Mouse (Mus musculus): ENCODE results near the gene Fam160a1.

Fam160a1 gene

GRCm38 (mm10) chr3:85746116-85746515 lies 71.0 kb downstream of the Fam160a1 start:
- no peak for DNase-seq (ENCODE audit: low spot score)

- DNase-seq (ENCODE audit: low spot score): no peak
These were observed 75.3 kb downstream of the Fam160a1 start for GRCm38 (mm10) chr3:85741767-85742166.

GRCm38 (mm10) chr3:85738591-85738990 lies 78.5 kb downstream of the Fam160a1 start:
- no peak for DNase-seq (ENCODE audit: low spot score)

GRCm38 (mm10) chr3:85733939-85734729 lies 83.0 kb downstream of the Fam160a1 start:
- no peak for DNase-seq (ENCODE audit: low spot score)

GRCm38 (mm10) chr3:85727171-85727570 lies 89.9 kb downstream of the Fam160a1 start:
- DNase-seq (ENCODE audit: low spot score): peak; percentile 89

DNA sequence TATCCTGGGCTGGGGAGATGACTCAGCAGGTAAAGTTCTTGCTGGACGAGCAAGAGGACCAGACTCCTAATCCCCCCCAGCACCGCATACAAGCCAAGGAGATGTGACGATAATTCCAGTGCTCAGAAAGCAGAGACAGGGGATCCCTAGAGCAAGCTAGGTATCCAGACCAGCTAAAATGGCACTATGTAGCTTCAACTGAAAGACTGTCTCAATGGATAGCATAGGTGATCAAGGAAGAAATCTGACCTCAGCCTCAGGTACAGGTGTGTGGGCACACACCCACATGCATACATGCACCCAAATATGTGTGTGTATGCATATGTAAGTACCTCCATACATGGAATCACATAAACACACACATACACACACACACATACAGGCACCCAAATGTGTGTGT lies 91.1 kb downstream of the Fam160a1 start:
- no peak for DNase-seq (ENCODE audit: low spot score)

DNA sequence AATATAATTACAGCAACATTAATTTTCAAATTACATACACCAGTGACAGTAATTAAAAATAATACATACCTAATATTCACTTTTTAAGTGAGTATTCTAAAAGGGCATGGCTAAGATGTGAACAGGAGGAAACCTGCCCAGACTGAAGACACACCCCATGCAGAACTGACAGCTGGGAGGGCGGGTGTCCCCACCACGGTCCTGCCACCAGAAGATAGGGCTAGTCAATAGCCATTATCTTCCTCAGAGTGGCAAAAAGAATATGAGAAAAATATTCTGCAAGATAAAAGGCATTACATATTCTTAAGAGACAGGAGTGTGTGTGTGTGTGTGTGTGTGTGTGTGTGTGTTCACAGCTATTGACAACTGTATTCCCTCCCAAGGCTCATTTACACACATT lies 92.0 kb downstream of the Fam160a1 start:
- DNase-seq (ENCODE audit: low spot score): no peak

DNA sequence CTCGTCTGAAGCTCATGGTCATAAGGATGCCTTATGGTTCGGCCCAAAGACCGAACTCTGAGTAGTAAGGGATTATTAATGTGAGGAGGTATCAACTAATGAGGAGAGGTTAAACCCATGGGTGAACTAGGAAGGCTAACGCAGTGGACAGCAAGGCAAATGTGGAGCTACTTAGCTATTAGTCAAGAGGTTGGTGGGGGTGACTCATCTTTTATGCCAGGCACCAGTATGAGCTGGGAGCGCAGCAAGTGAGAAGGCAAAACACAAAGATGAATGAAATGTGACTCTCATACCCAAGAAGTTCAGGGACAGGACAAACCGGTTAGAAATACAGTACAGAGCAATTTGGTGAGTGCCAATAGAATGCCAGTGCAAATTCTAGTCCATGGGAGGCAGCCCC lies 94.5 kb downstream of the Fam160a1 start:
- DNase-seq (ENCODE audit: low spot score): no peak

DNA sequence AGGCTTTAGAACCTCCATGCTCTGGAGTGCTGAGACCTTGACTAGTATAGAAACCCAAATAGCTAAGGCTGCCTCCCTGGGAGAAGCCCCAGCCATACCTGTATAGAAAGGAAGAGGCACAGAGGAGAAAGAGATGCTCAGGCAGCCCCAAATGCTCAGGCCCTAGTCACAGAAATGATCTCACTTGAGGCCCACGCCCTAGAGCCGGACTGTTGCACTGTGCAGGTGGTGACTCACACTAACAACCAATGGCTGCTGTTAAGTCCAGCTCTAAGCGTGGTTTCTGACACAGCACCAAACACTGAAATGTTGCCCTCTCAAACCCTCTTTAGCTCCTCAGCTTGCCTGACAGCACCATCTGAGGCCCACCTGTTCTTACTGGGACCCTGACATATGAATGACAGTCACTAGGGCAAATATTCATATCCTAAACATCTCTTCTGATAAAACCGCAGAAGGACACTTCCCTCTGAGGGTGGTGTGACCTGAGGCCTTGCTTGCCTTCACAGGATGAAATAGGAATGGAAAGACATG lies 101.3 kb downstream of the Fam160a1 start:
- no peak for DNase-seq (ENCODE audit: low spot score)

DNA sequence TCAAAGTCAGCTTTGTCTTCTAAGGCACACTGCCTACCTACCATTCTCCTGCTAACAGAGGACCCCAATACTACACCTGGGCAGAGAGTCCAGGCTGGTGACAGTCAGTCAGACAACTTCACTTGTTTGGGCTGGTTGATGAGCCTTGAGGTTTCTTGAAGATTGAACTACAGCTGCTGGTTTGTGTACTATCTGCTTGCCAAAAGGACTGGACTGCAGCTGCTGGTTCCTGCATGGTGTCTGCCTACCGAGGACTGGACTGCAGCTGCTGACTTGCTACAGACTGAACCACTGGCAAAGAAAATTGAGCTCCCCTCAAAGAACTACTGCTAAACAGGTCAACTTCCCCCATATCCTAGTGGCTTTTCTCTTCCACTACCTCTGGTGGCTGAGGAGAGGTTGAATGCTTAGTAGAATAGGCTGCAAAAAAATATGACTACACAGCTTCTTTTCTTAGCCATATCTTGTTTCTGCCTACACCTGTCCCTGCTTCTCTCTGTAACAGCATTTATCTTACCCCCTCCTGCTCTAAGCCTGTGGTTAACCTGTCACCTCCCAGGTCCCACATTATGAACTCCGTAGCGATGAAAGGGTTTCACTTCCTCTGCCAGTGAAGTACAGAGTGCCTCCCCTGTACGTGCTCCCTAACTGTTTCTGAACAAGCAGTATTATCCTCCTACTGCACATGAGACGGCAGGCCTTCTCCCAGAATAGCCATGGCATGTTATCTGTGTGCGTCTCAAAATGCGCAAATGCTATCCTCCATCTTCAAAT lies 103.0 kb downstream of the Fam160a1 start:
- DNase-seq (ENCODE audit: low spot score): no peak

DNA sequence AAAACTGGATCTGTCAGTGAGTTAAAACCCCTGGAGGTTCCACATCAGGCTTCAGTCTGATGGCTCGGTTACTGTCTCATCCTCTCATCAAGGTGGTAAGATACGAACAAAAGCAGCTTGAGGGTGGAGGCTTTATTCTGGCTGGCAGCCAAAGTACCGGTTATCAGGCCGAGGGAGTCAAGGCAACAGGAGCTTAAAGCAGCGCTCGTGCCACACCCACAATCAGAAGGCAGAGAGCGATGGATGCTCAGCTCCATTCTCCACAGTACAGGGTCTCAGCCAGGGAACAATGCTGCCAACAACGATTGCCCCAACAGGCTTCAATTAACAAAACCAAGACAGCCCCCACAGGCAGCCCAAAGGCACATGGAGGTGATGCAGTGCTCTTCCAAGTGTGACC lies 106.4 kb downstream of the Fam160a1 start:
- DNase-seq (ENCODE audit: low spot score): no peak

GRCm38 (mm10) chr3:85707421-85707820 lies 109.7 kb downstream of the Fam160a1 start:
- DNase-seq (ENCODE audit: low spot score): peak; percentile 72

- DNase-seq (ENCODE audit: low spot score): peak; percentile 23
These were observed 113.8 kb downstream of the Fam160a1 start for GRCm38 (mm10) chr3:85703141-85703882.

DNA sequence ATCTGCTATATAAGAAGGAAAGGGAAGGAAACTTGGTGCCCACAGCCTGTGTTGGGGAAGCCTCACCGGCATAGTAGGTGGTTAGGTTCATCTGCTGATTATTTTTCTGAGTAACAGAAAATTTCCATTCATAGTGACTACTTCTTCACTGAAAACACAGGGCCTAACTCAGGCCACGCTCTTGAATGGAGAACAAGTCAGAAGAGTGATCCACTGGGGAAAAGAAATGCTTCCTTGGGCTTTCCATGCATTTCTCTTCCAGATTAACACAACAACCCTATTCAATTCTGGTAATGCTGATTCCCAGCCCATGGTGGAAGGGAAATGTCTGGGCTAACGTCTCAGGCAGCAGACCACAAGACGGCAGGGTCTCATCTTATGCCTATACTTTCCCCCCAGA lies 118.6 kb downstream of the Fam160a1 start:
- no peak for DNase-seq (ENCODE audit: low spot score)

- DNase-seq (ENCODE audit: low spot score): no peak
These were observed 122.0 kb downstream of the Fam160a1 start for GRCm38 (mm10) chr3:85695056-85695455.

GRCm38 (mm10) chr3:85693013-85693412 lies 124.1 kb downstream of the Fam160a1 start:
- DNase-seq (ENCODE audit: low spot score): no peak

DNA sequence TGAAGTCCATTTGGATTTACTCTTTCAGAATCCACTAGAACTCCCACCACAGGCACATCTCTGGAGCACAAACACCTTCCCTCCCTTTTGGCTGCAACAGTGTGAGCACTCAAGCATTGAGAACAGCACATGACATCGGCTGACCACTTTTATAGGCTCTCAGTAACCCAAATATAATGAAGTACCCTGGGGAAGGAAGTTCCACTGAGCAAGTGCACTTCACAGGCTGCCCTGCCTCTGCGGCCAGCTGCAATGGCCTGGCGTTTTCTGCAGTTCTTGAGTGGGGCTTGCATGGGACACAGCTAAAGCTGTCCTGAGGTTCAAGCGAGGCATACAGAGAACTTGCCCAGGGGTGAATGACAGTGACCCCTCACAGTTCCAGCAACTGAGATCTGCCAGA lies 126.0 kb downstream of the Fam160a1 start:
- peak; percentile 23 for DNase-seq (ENCODE audit: low spot score)

GRCm38 (mm10) chr3:85688341-85688740 lies 128.8 kb downstream of the Fam160a1 start:
- DNase-seq (ENCODE audit: low spot score): no peak

DNA sequence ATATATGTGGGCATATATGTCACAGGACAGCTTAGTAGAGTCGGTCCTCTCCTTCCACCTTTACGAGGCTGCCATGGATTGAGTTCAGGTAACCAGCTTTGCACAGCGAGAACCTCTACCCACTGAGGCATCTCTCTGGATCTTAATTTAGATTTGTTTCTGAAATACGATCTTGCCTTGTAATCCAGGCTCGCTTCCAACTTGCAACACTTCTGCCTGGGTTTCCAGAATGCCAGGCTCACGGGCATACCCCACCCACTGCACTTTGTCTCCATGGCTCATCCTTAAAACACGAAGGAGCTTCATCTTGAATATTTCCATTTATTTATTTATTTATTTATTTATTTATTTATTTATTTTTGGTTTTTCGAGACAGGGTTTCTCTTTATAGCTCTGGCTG lies 131.8 kb downstream of the Fam160a1 start:
- no peak for DNase-seq (ENCODE audit: low spot score)

DNA sequence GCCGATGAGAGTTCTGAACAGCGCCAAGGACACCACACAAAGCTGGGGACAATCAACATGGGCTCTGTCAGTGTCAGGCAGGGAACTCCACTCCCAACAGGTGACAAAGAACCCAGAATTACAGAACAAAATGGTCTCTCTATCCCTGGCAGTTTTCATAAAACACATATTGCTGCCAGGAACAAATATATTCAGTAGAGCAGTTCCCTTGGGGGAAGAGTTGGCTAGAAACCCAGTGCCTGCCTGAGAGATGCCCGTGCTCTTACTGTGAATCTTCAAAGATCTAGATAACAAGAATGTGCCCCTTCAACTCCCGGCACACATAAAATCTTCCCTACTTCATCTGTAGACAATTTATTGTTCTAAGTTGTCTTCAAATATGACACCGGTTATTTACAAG lies 133.5 kb downstream of the Fam160a1 start:
- no peak for DNase-seq (ENCODE audit: low spot score)

- peak; percentile 46 for DNase-seq (ENCODE audit: low spot score)
These were observed 136.0 kb downstream of the Fam160a1 start for GRCm38 (mm10) chr3:85681136-85681535.

- no peak for DNase-seq (ENCODE audit: low spot score)
These were observed 137.1 kb downstream of the Fam160a1 start for GRCm38 (mm10) chr3:85679960-85680359.

Measured in retina, embryonic 14.5 days (tissue).